Mouse (Mus musculus) leukemia stem cell, adult 10-12 weeks (primary cell): ENCODE measurements around the gene Klf1. TPM values are rescaled to one million over a fixed set of nuclear protein-coding genes. Genes with fewer than 3 reads are reported as not detected.

ENCODE experiments used
- polyA plus RNA-seq: library from polyadenylated mRNA; stranded (reverse); fragments of >175 nt; gene quantifications from 2 replicates; pipeline ENCODE4 v1.2.3, GENCODE M21; 2012; ENCODE audit warnings: low replicate concordance

The Klf1 gene
- polyA plus RNA-seq, result 1,095 and 1,669 TPM in 2 replicates

GRCm38 (mm10) chr8:84901752-84902151, at the start of gene Klf1:
Gene Klf1, plus strand, starts transcription at chr8:84901928.

GRCm38 (mm10) chr8:84856864-84857441, 44.8 kb upstream of the Klf1 start, which contains the start of gene Farsa:
Gene Farsa, plus strand, starts transcription at chr8:84856989.

GRCm38 (mm10) chr8:84871376-84872308, 30.1 kb upstream of the Klf1 start, which contains the start of gene Syce2:
Gene Syce2, plus strand, starts transcription at chr8:84872111.

GRCm38 (mm10) chr8:84893709-84894134, 8.0 kb upstream of the Klf1 start, which contains the start of gene Gcdh:
Gene Gcdh, minus strand, starts transcription at chr8:84893921.

GRCm38 (mm10) chr8:84908421-84909161, 6.9 kb downstream of the Klf1 start, which contains the start of gene Dnase2a:
Gene Dnase2a, plus strand, starts transcription at chr8:84908560.

GRCm38 (mm10) chr8:84936962-84937546, 35.3 kb downstream of the Klf1 start, which contains the start of gene Mast1:
Gene Mast1, minus strand, starts transcription at chr8:84937359.

GRCm38 (mm10) chr8:84946528-84947240, 45.0 kb downstream of the Klf1 start, which contains the start of gene Rtbdn:
Gene Rtbdn, plus strand, starts transcription at chr8:84946991.

Other genes starting within 250 kb of the Klf1 start
- 84.4 and 161 TPM in 2 replicates for gene Ier2, start 239.1 kb upstream of the Klf1 start, polyA plus RNA-seq
- gene Trmt1, start 215.6 kb upstream of the Klf1 start, polyA plus RNA-seq, result 263 and 316 TPM in 2 replicates
- gene Nacc1, start 214.1 kb upstream of the Klf1 start, polyA plus RNA-seq, result 145 and 272 TPM in 2 replicates
- 190 and 269 TPM in 2 replicates for gene Lyl1, start 200.5 kb upstream of the Klf1 start, polyA plus RNA-seq
- 27.2 and 30.1 TPM in 2 replicates for gene G430095P16Rik, start 178.9 kb upstream of the Klf1 start, polyA plus RNA-seq
- gene Nfix, start 101.6 kb upstream of the Klf1 start, polyA plus RNA-seq, result 88.8 and 111 TPM in 2 replicates
- 1.6 and 2.0 TPM in 2 replicates for gene Dand5, start 79.1 kb upstream of the Klf1 start, polyA plus RNA-seq
- gene Gadd45gip1, start 70.4 kb upstream of the Klf1 start, polyA plus RNA-seq, result 50.6 and 92.7 TPM in 2 replicates
- 1,135 and 1,429 TPM in 2 replicates for gene Rad23a, start 61.3 kb upstream of the Klf1 start, polyA plus RNA-seq
- gene Calr, start 55.0 kb upstream of the Klf1 start, polyA plus RNA-seq, result 243 and 806 TPM in 2 replicates
- 41.5 and 103 TPM in 2 replicates for gene Farsa, start 44.9 kb upstream of the Klf1 start, polyA plus RNA-seq
- 58.0 and 82.4 TPM in 2 replicates for gene Syce2, start 29.8 kb upstream of the Klf1 start, polyA plus RNA-seq
- gene Gcdh, start 8.0 kb upstream of the Klf1 start, polyA plus RNA-seq, result 47.9 and 84.2 TPM in 2 replicates
- 14.5 and 50.4 TPM in 2 replicates for gene Dnase2a, start 6.6 kb downstream of the Klf1 start, polyA plus RNA-seq
- 0.66 and 1.1 TPM in 2 replicates for gene Mast1, start 35.4 kb downstream of the Klf1 start, polyA plus RNA-seq
- gene Rtbdn, start 45.1 kb downstream of the Klf1 start, polyA plus RNA-seq, result not detected in 2 replicates
- gene Gm49661, start 67.5 kb downstream of the Klf1 start, polyA plus RNA-seq, result not detected in 2 replicates
- 98.3 and 368 TPM in 2 replicates for gene Prdx2, start 67.7 kb downstream of the Klf1 start, polyA plus RNA-seq
- gene Rnaseh2a, start 67.8 kb downstream of the Klf1 start, polyA plus RNA-seq, result 523 and 1,249 TPM in 2 replicates
- gene Junb, start 76.8 kb downstream of the Klf1 start, polyA plus RNA-seq, result 244 and 401 TPM in 2 replicates
- 8.4 and 10.8 TPM in 2 replicates for gene Hook2, start 88.7 kb downstream of the Klf1 start, polyA plus RNA-seq
- gene Best2, start 112.6 kb downstream of the Klf1 start, polyA plus RNA-seq, result 0.15 TPM in 1 of 2 replicates, not detected in the other
- 115 and 306 TPM in 2 replicates for gene Asna1, start 123.4 kb downstream of the Klf1 start, polyA plus RNA-seq
- gene Trir, start 124.9 kb downstream of the Klf1 start, polyA plus RNA-seq, result 189 and 354 TPM in 2 replicates
- gene Tnpo2, start 135.0 kb downstream of the Klf1 start, polyA plus RNA-seq, result 9.4 and 25.7 TPM in 2 replicates
- 8.5 and 14.5 TPM in 2 replicates for gene Fbxw9, start 158.1 kb downstream of the Klf1 start, polyA plus RNA-seq
- not detected in 2 replicates for gene Gm5741, start 166.1 kb downstream of the Klf1 start, polyA plus RNA-seq
- 54.9 and 75.7 TPM in 2 replicates for gene Dhps, start 169.8 kb downstream of the Klf1 start, polyA plus RNA-seq
- gene Wdr83os, start 178.8 kb downstream of the Klf1 start, polyA plus RNA-seq, result 2.5 and 39.0 TPM in 2 replicates
- 6.1 and 19.9 TPM in 2 replicates for gene Wdr83, start 179.4 kb downstream of the Klf1 start, polyA plus RNA-seq
- gene Man2b1, start 181.3 kb downstream of the Klf1 start, polyA plus RNA-seq, result 2.8 and 9.6 TPM in 2 replicates
- gene Zfp791, start 221.2 kb downstream of the Klf1 start, polyA plus RNA-seq, result 0.08 TPM in 1 of 2 replicates, not detected in the other
- gene Cks1brt, start 250.0 kb downstream of the Klf1 start, polyA plus RNA-seq, result not detected in 2 replicates